Mouse (Mus musculus) CH12.LX (cell line): ENCODE data around the gene Vangl2.

Source experiments
- CTCF ChIP-seq, 2 experiments: IDR thresholded peaks in 1 of 2; conservative IDR thresholded peaks in 1 of 2; 2 replicates each; pipeline ENCODE4 v1.5.1; 2011 to 2012; ENCODE audit warnings: low read depth in 2 of 2, low read length in 2 of 2, improper control_type of control experiment in 1 of 2, inconsistent platforms in 1 of 2, mild to moderate bottlenecking in 1 of 2, moderate library complexity in 1 of 2
- EP300 ChIP-seq: IDR thresholded peaks from 2 replicates; pipeline ENCODE4 v1.6.1; 2011; ENCODE audit warnings: low read length, improper control_type of control experiment
- IRF4 ChIP-seq: IDR thresholded peaks from 2 replicates; pipeline ENCODE4 v1.6.1; 2014; ENCODE audit warnings: low read depth, mild to moderate bottlenecking, inconsistent platforms, low read length, improper control_type of control experiment
- MAX ChIP-seq: IDR thresholded peaks from 2 replicates; pipeline ENCODE4 v1.6.1; 2011; ENCODE audit warnings: low read length, improper control_type of control experiment
- MEF2A ChIP-seq: IDR thresholded peaks from 2 replicates; pipeline ENCODE4 v1.6.1; 2014; ENCODE audit warnings: low read depth, mild to moderate bottlenecking, inconsistent platforms, low read length, improper control_type of control experiment, borderline replicate concordance
- MXI1 ChIP-seq: IDR thresholded peaks from 2 replicates; pipeline ENCODE4 v1.6.1; 2011; ENCODE audit warnings: mild to moderate bottlenecking, low read depth, low read length, improper control_type of control experiment
- NRF1 ChIP-seq: IDR thresholded peaks from 2 replicates; pipeline ENCODE4 v1.6.1; 2014; ENCODE audit warnings: low read depth, mild to moderate bottlenecking, inconsistent platforms, low read length, improper control_type of control experiment, moderate library complexity
- POLR2AphosphoS2 ChIP-seq: IDR thresholded peaks from 2 replicates; pipeline ENCODE4 v1.6.1; 2011; ENCODE audit warnings: low read depth, low read length, improper control_type of control experiment
- USF1 ChIP-seq: IDR thresholded peaks from 2 replicates; pipeline ENCODE4 v1.6.1; 2014; ENCODE audit warnings: low read depth, mild to moderate bottlenecking, inconsistent platforms, low read length, improper control_type of control experiment

- TF ChIP-seq USF1 (no peak), CTCF (conservative IDR thresholded peaks at IDR 0.05 in 1 of 2, IDR thresholded peaks at IDR 0.05 in 1 of 2; ENCODE audit: low read depth in 2 of 2, low read length in 2 of 2) (no peak), MEF2A (no peak; the same call in 1 of the 2 replicates), NRF1 (peak; percentile 64), MXI1 (0 out of 2 replicates have a peak, but pooled peaks have one; percentile 58), MAX (peak; percentile 80), POLR2AphosphoS2 (peak; percentile 56; the same call in 1 of the 2 replicates), EP300 (no peak), IRF4 (peak; percentile 34; the same call in 1 of the 2 replicates)
Observed at GRCm38 (mm10) chr1:172048241-172048734, 20.0 kb upstream of the Vangl2 start.
